Mouse (Mus musculus): ENCODE results near the gene Pias4. TPM values are rescaled to one million over a fixed set of nuclear protein-coding genes. Genes with fewer than 3 reads are reported as not detected.
A peak's percentile ranks its signal among the peaks of the same experiment; 100 is the strongest.
"Not testable (repeated sequence)": the region's sequence is repeated elsewhere in the genome, so short reads cannot be mapped to it uniquely, and the experiment has no call there.

The Pias4 gene
- 49.2 and 55.7 TPM in 2 replicates for polyA plus RNA-seq (2014; fragmentation: Nextera tagmentation; extraction: Ambion mirVana)

GRCm38 (mm10) chr10:81167200-81168086, at the start of gene Pias4:
Pias4 (minus strand) TSS chr10:81167923.
- H3K36me3 ChIP-seq (ENCODE audit: control insufficient read depth, insufficient read depth, low read length): peaks cover 15% of the 10 kb centered on the region
- no peaks in the 10 kb centered on the region for H3K27me3 ChIP-seq (ENCODE audit: control insufficient read depth, insufficient read depth, low read length)
- H3K9me3 ChIP-seq (ENCODE audit: control insufficient read depth, low read length): no peaks in the 10 kb centered on the region
- peak within 1 kb of the TSS; percentile 91 for H3K4me2 ChIP-seq (ENCODE audit: low read length)
- peaks cover 17% of the 10 kb centered on the region for H3K4me1 ChIP-seq (ENCODE audit: control insufficient read depth, insufficient read depth, low read length)
- H3K27ac ChIP-seq (replicated peaks; ENCODE audit: low read depth, low read length): peak within 1 kb of the TSS; percentile 70
- H3K9ac ChIP-seq (replicated peaks; ENCODE audit: low read length): peak within 1 kb of the TSS; percentile 85
- ATAC-seq (ENCODE audit: low FRiP score, low TSS enrichment): peak; percentile 94
- DNase-seq: peak; percentile 100
- WGBS: under 1% methylated on average over 63 of the region's 64 CpGs
- H3K4me3 ChIP-seq (replicated peaks; ENCODE audit: low read depth, low read length): peak within 1 kb of the TSS; percentile 86

GRCm38 (mm10) chr10:81217267-81217666, 49.5 kb upstream of the Pias4 start:
- not testable (repeated sequence) for H3K4me3 ChIP-seq (replicated peaks; ENCODE audit: low read depth, low read length); H3K27me3 ChIP-seq (ENCODE audit: control insufficient read depth, insufficient read depth, low read length); H3K27ac ChIP-seq (replicated peaks; ENCODE audit: low read depth, low read length); H3K4me2 ChIP-seq (ENCODE audit: low read length); ATAC-seq (ENCODE audit: low FRiP score, low TSS enrichment); H3K9ac ChIP-seq (replicated peaks; ENCODE audit: low read length); H3K9me3 ChIP-seq (ENCODE audit: control insufficient read depth, low read length); H3K4me1 ChIP-seq (ENCODE audit: control insufficient read depth, insufficient read depth, low read length)
- H3K36me3 ChIP-seq (ENCODE audit: control insufficient read depth, insufficient read depth, low read length): peaks cover 92% of the 10 kb centered on the region
- DNase-seq: peak; percentile 64
- WGBS: 18% methylated on average over 1 of the region's 1 CpGs

GRCm38 (mm10) chr10:81216810-81217209, 49.1 kb upstream of the Pias4 start:
- Histone ChIP-seq H3K27ac (replicated peaks; ENCODE audit: low read depth, low read length) (no peak overlapping the region), H3K27me3 (ENCODE audit: control insufficient read depth, insufficient read depth, low read length) (no peaks in the 10 kb centered on the region), H3K4me1 (ENCODE audit: control insufficient read depth, insufficient read depth, low read length) (no peaks in the 10 kb centered on the region), H3K4me3 (replicated peaks; ENCODE audit: low read depth, low read length) (no peak overlapping the region), H3K9ac (replicated peaks; ENCODE audit: low read length) (no peak overlapping the region), H3K36me3 (ENCODE audit: control insufficient read depth, insufficient read depth, low read length) (peaks cover 92% of the 10 kb centered on the region), H3K4me2 (ENCODE audit: low read length) (no peak overlapping the region), H3K9me3 (ENCODE audit: control insufficient read depth, low read length) (no peaks in the 10 kb centered on the region)
- no peak for DNase-seq
- ATAC-seq (ENCODE audit: low FRiP score, low TSS enrichment): no peak
- 86% methylated on average over 6 of the region's 6 CpGs for WGBS

GRCm38 (mm10) chr10:81216260-81216659, 48.5 kb upstream of the Pias4 start:
- Histone ChIP-seq H3K9me3 (ENCODE audit: control insufficient read depth, low read length) (no peaks in the 10 kb centered on the region), H3K4me2 (ENCODE audit: low read length) (no peak overlapping the region), H3K4me3 (replicated peaks; ENCODE audit: low read depth, low read length) (no peak overlapping the region), H3K36me3 (ENCODE audit: control insufficient read depth, insufficient read depth, low read length) (peaks cover 92% of the 10 kb centered on the region), H3K27me3 (ENCODE audit: control insufficient read depth, insufficient read depth, low read length) (no peaks in the 10 kb centered on the region), H3K9ac (replicated peaks; ENCODE audit: low read length) (no peak overlapping the region), H3K4me1 (ENCODE audit: control insufficient read depth, insufficient read depth, low read length) (no peaks in the 10 kb centered on the region), H3K27ac (replicated peaks; ENCODE audit: low read depth, low read length) (no peak overlapping the region)
- DNase-seq (no peak), ATAC-seq (ENCODE audit: low FRiP score, low TSS enrichment) (no peak)
- WGBS: 99% methylated on average over 6 of the region's 6 CpGs

DNA sequence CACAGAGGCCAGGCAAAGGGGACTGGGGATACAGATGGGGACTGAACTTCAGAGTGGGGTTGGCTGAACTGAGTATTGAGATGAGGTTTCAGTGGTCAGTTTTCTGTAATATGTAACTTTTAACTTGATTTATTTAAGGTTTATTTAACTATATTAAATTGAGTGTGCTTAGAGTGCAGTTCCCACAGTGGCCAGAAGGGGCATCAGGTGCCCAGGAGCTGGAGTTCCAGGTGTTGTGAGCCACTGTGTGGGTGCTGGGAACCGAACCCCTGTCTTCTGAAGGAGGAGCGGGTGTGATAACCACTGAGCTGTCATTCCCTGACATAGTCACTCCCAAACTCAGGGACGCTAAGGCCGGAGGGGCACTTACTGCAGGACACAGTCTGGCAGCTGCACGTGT, 42.4 kb upstream of the Pias4 start:
- 97% methylated on average over 5 of the region's 5 CpGs for WGBS

DNA sequence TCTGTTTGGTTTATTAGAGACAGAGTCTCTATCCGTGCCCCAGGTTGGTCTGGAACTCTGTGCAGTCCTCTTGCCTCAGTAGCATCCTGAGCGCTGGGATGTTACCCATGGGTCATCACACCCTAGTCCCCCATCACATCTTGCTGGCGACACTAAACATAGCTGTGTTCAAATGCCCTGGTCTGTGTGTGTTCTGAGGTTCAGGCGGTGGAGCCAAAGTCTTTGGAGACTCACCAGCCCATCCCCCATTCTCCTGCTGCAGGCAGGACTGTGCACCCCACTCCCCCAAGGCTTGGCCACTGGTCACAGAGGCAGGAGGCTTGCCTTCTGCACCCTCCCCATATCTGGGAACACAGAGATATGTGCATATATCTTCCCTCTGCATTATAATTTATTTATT, 36.4 kb upstream of the Pias4 start:
- Histone ChIP-seq H3K4me1 (ENCODE audit: control insufficient read depth, insufficient read depth, low read length) (no peaks in the 10 kb centered on the region), H3K9me3 (ENCODE audit: control insufficient read depth, low read length) (no peaks in the 10 kb centered on the region), H3K36me3 (ENCODE audit: control insufficient read depth, insufficient read depth, low read length) (peaks cover 44% of the 10 kb centered on the region), H3K27me3 (ENCODE audit: control insufficient read depth, insufficient read depth, low read length) (no peaks in the 10 kb centered on the region), H3K9ac (replicated peaks; ENCODE audit: low read length) (no peak overlapping the region), H3K4me2 (ENCODE audit: low read length) (no peak overlapping the region), H3K27ac (replicated peaks; ENCODE audit: low read depth, low read length) (peak overlapping the region; percentile 41; the same call in 1 of the 2 replicates), H3K4me3 (replicated peaks; ENCODE audit: low read depth, low read length) (no peak overlapping the region)
- no peak for ATAC-seq (ENCODE audit: low FRiP score, low TSS enrichment)
- DNase-seq: no peak
- 64% methylated on average over 4 of the region's 4 CpGs for WGBS

More for the DNA sequence above, 42.4 kb upstream of the Pias4 start:
- DNase-seq (peak; percentile 18), ATAC-seq (ENCODE audit: low FRiP score, low TSS enrichment) (no peak)
- H3K27me3 ChIP-seq (ENCODE audit: control insufficient read depth, insufficient read depth, low read length): no peaks in the 10 kb centered on the region
- H3K4me3 ChIP-seq (replicated peaks; ENCODE audit: low read depth, low read length): no peak overlapping the region
- H3K9me3 ChIP-seq (ENCODE audit: control insufficient read depth, low read length): 0 out of 2 replicates have a peak, but pooled peaks cover 3% of the 10 kb centered on the region
- peaks cover 93% of the 10 kb centered on the region for H3K36me3 ChIP-seq (ENCODE audit: control insufficient read depth, insufficient read depth, low read length)
- H3K4me2 ChIP-seq (ENCODE audit: low read length): no peak overlapping the region
- no peaks in the 10 kb centered on the region for H3K4me1 ChIP-seq (ENCODE audit: control insufficient read depth, insufficient read depth, low read length)
- H3K27ac ChIP-seq (replicated peaks; ENCODE audit: low read depth, low read length): no peak overlapping the region
- no peak overlapping the region for H3K9ac ChIP-seq (replicated peaks; ENCODE audit: low read length)

- no peak overlapping the region for H3K4me2 ChIP-seq (ENCODE audit: low read length)
- peaks cover 36% of the 10 kb centered on the region for H3K36me3 ChIP-seq (ENCODE audit: control insufficient read depth, insufficient read depth, low read length)
- ATAC-seq (ENCODE audit: low FRiP score, low TSS enrichment) (no peak), DNase-seq (no peak)
- no peaks in the 10 kb centered on the region for H3K9me3 ChIP-seq (ENCODE audit: control insufficient read depth, low read length)
- WGBS: 71% methylated on average over 8 of the region's 8 CpGs
- peak overlapping the region; percentile 41 for H3K27ac ChIP-seq (replicated peaks; ENCODE audit: low read depth, low read length)
- H3K9ac ChIP-seq (replicated peaks; ENCODE audit: low read length): no peak overlapping the region
- no peaks in the 10 kb centered on the region for H3K27me3 ChIP-seq (ENCODE audit: control insufficient read depth, insufficient read depth, low read length)
- H3K4me1 ChIP-seq (ENCODE audit: control insufficient read depth, insufficient read depth, low read length): no peaks in the 10 kb centered on the region
- no peak overlapping the region for H3K4me3 ChIP-seq (replicated peaks; ENCODE audit: low read depth, low read length)
Measured at GRCm38 (mm10) chr10:81202978-81203720, 35.4 kb upstream of the Pias4 start.

DNA sequence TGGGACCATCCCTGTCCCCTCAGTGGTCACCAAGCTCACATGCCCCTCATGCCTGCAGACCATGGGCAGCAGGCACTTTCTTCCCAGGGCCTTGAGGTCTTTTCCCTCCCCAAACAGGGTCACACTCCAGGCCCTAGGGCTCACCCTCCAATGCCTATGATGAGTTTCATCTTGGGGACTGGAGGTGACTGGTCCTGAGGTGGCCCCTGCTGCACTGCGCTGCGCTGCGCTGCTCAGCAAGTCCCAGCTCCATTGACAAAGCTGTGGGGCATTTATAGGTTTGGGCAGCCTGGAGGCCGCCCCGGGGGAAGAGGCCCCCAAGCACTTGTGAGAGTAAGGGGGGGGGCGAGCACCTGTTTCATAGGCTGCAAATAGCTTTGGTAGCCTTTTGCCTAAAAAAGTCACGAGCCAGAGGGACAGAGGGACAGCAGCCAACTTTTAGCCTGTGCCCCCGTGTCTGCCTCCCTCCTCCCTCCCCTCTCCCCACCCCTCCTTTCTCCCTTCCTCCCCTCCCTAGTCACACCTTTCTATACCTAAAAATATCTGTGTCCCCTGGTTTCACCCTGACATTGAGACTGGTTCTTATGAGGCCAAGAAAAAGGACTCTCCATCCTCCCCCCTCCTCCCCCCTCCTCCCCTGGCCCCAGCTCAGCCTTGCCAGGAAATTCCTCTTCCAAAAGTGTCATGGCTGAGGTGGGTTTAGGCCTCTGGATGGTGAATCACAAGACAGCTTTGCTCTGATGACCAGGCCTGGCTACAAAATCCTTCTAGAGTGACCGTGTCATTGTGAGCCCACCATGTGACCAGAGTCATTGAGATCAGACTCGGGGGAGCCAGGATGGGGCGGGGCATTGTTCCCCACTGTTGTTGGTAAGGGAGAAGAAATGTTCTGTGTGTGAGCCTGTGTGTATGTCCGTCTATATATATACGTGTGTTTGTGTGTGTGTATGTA, 34.4 kb upstream of the Pias4 start, which contains the start of gene Nmrk2:
Nmrk2 (minus strand) TSS at position 245 of the 952 bp plus-strand sequence.
- Histone ChIP-seq H3K4me1 (ENCODE audit: control insufficient read depth, insufficient read depth, low read length) (no peaks in the 10 kb centered on the region), H3K27me3 (ENCODE audit: control insufficient read depth, insufficient read depth, low read length) (no peaks in the 10 kb centered on the region), H3K9me3 (ENCODE audit: control insufficient read depth, low read length) (no peaks in the 10 kb centered on the region), H3K27ac (replicated peaks; ENCODE audit: low read depth, low read length) (no peak within 1 kb of the TSS), H3K36me3 (ENCODE audit: control insufficient read depth, insufficient read depth, low read length) (peaks cover 26% of the 10 kb centered on the region), H3K4me2 (ENCODE audit: low read length) (no peak within 1 kb of the TSS), H3K9ac (replicated peaks; ENCODE audit: low read length) (no peak within 1 kb of the TSS), H3K4me3 (replicated peaks; ENCODE audit: low read depth, low read length) (no peak within 1 kb of the TSS)
- no peak for DNase-seq
- 56% methylated on average over 13 of the region's 13 CpGs for WGBS
- ATAC-seq (ENCODE audit: low FRiP score, low TSS enrichment): no peak
